Mouse (Mus musculus) erythroblast, embryonic 14.5 days (primary cell): ENCODE results near the gene Ccdc73. TPM values are rescaled to one million over a fixed set of nuclear protein-coding genes. Genes with fewer than 3 reads are reported as not detected.

ENCODE experiments used
- H3K27me3 ChIP-seq: 2 replicates; pipeline ENCODE4 v1.6.1; 2012; ENCODE audit warnings: inconsistent platforms; ENCODE audit not compliant: control insufficient read depth
- H3K36me3 ChIP-seq: 2 replicates; pipeline ENCODE4 v1.6.1; 2012; ENCODE audit warnings: mild to moderate bottlenecking, inconsistent platforms; ENCODE audit not compliant: control insufficient read depth
- H3K4me1 ChIP-seq: 2 replicates; pipeline ENCODE4 v1.6.1; 2012; ENCODE audit warnings: inconsistent platforms; ENCODE audit not compliant: control insufficient read depth
- H3K4me3 ChIP-seq: replicated peaks from 2 replicates; pipeline ENCODE3; 2012; ENCODE audit warnings: moderate library complexity, mild to moderate bottlenecking, inconsistent platforms
- H3K9me3 ChIP-seq: 2 replicates; pipeline ENCODE4 v1.6.1; 2012; ENCODE audit warnings: low read length, inconsistent platforms, mixed read lengths; ENCODE audit not compliant: control insufficient read depth
- GATA1 ChIP-seq: IDR thresholded peaks from 2 replicates; pipeline ENCODE4 v1.6.1; 2012; ENCODE audit warnings: low read length, inconsistent platforms, mixed read lengths
- TAL1 ChIP-seq: IDR thresholded peaks from 3 replicates; pipeline ENCODE4 v1.6.1; 2012; ENCODE audit warnings: low read length, inconsistent platforms, mixed read lengths
- polyA plus RNA-seq: library from polyadenylated mRNA; stranded (reverse); fragments of >175 nt; gene quantifications from 2 replicates; pipeline ENCODE4 v1.2.3, GENCODE M21; 2012

The Ccdc73 gene
- polyA plus RNA-seq, 1 experiment, result not detected

DNA sequence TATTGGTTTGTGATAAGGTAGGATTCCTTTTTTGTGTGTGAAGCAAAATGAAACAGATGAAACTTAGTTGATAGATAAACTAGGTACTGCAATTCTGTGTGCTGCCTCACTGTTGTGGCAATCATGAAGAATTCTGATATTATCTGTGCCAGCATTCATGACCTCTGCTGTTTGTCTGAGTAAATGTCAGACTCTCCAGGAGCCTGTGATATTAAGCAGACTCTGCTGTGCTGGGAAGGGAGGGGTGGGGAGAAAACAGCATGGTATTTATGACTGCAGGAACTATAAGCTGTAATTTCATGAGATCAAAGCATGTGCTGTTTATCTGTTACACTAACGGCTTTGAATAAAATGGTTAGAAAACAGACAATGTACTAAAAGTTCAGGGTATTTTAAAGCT is 96.9 kb downstream of the Ccdc73 start:
- no peaks in the 10 kb centered on the region for H3K36me3 ChIP-seq
- TF ChIP-seq TAL1, result no peak
- no peak for TF ChIP-seq GATA1
- no peaks in the 10 kb centered on the region for H3K4me1 ChIP-seq

DNA sequence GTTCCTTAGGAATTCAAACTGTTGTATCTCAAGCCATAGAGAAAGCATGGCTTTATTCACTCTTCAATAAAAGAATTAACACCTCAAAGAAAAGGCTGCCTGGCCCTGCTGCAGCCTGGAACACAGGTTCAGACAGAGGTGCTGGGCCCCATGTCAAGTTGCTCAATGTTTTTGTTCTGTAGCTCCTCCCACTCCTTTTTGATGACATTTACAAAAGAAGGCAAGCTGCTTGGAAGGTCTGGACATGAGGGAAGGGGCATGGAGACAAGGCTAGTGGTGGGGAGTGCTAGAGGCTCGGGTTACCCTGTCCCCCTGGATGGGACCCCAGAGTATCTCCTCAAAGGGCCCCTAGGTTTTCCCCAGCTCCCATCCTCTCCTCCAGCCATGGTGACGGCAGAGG is 114.1 kb downstream of the Ccdc73 start:
- TF ChIP-seq TAL1 (no peak), GATA1 (no peak)
- no peak overlapping the region for H3K4me3 ChIP-seq
- no peaks in the 10 kb centered on the region for H3K36me3 ChIP-seq
- H3K9me3 ChIP-seq, result no peaks in the 10 kb centered on the region
- H3K4me1 ChIP-seq, result no peaks in the 10 kb centered on the region
- H3K27me3 ChIP-seq, result no peaks in the 10 kb centered on the region

More for the DNA sequence above, 96.9 kb downstream of the Ccdc73 start:
- no peaks in the 10 kb centered on the region for H3K9me3 ChIP-seq
- H3K4me3 ChIP-seq, result no peak overlapping the region
- no peaks in the 10 kb centered on the region for H3K27me3 ChIP-seq

- H3K27me3 ChIP-seq, result no peaks in the 10 kb centered on the region
- no peak for TF ChIP-seq GATA1
- TF ChIP-seq TAL1, result no peak
- no peaks in the 10 kb centered on the region for H3K36me3 ChIP-seq
- no peaks in the 10 kb centered on the region for H3K4me1 ChIP-seq
- H3K9me3 ChIP-seq, result no peaks in the 10 kb centered on the region
- H3K4me3 ChIP-seq, result no peak overlapping the region
Observed at GRCm38 (mm10) chr2:104985796-104986195, 118.2 kb downstream of the Ccdc73 start.

GRCm38 (mm10) chr2:104988974-104989373 is 121.4 kb downstream of the Ccdc73 start:
- TF ChIP-seq GATA1 (no peak), TAL1 (no peak)
- H3K36me3 ChIP-seq, result peaks cover 2% of the 10 kb centered on the region; the same call in 1 of the 2 replicates
- H3K4me1 ChIP-seq, result no peaks in the 10 kb centered on the region
- H3K27me3 ChIP-seq, result no peaks in the 10 kb centered on the region
- H3K9me3 ChIP-seq, result no peaks in the 10 kb centered on the region
- H3K4me3 ChIP-seq, result no peak overlapping the region

DNA sequence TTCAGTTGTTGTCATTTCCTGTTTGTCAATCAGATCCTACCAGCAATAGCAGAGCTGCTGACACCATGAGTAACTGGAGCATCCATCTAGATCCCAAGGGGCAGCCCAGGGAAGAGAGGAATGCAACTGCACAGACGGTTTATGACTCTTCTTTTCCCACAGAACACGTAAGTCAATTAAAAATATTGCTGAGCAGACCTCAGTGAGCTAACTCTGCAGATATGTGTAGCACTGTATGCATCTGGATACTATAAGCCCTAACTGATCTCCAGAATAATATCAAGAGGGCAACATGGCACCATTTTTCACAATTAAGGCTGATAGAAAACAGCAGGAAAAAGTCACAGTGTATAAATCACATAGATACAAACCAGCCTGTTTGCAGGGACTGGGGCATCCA is 126.8 kb downstream of the Ccdc73 start:
- H3K36me3 ChIP-seq, result peaks cover 28% of the 10 kb centered on the region
- H3K27me3 ChIP-seq, result no peaks in the 10 kb centered on the region
- no peaks in the 10 kb centered on the region for H3K9me3 ChIP-seq
- no peak overlapping the region for H3K4me3 ChIP-seq
- no peaks in the 10 kb centered on the region for H3K4me1 ChIP-seq
- TF ChIP-seq GATA1 (no peak), TAL1 (no peak)

- no peaks in the 10 kb centered on the region for H3K4me1 ChIP-seq
- no peaks in the 10 kb centered on the region for H3K9me3 ChIP-seq
- peaks cover 41% of the 10 kb centered on the region for H3K36me3 ChIP-seq
- no peaks in the 10 kb centered on the region for H3K27me3 ChIP-seq
- H3K4me3 ChIP-seq, result no peak overlapping the region
- TF ChIP-seq TAL1 (no peak), GATA1 (no peak)
Observed at GRCm38 (mm10) chr2:104996201-104996600, 128.6 kb downstream of the Ccdc73 start.

DNA sequence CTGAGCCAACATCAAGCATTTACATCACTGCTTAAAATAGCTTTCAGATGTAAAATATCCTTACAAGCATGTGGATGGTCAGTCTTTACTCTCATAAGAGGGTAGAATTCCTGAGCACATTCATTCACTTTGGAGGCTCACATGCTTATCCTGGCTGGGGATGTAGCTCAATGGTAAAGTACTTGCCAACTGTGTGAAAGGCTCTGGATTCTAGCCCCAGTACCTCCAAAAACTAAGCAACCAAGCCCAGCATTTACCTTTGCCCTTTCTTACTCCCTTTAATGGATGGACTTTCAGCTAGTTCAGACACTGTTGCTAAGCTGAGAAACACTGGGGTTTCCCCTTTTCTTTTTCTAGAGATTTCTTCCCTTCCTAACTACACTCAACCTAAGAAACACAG is 139.6 kb downstream of the Ccdc73 start:
- Histone ChIP-seq H3K36me3 (peaks cover 93% of the 10 kb centered on the region), H3K4me3 (no peak overlapping the region), H3K4me1 (no peaks in the 10 kb centered on the region), H3K27me3 (no peaks in the 10 kb centered on the region), H3K9me3 (no peaks in the 10 kb centered on the region)
- TF ChIP-seq TAL1 (no peak), GATA1 (no peak)

- TF ChIP-seq GATA1 (no peak), TAL1 (no peak)
- H3K4me1 ChIP-seq, result peaks cover 44% of the 10 kb centered on the region
- no peaks in the 10 kb centered on the region for H3K9me3 ChIP-seq
- H3K36me3 ChIP-seq, result peaks cover 31% of the 10 kb centered on the region
- H3K4me3 ChIP-seq, result peak overlapping the region; percentile 98
- H3K27me3 ChIP-seq, result no peaks in the 10 kb centered on the region
Observed at GRCm38 (mm10) chr2:105016192-105016966, 148.8 kb downstream of the Ccdc73 start.

DNA sequence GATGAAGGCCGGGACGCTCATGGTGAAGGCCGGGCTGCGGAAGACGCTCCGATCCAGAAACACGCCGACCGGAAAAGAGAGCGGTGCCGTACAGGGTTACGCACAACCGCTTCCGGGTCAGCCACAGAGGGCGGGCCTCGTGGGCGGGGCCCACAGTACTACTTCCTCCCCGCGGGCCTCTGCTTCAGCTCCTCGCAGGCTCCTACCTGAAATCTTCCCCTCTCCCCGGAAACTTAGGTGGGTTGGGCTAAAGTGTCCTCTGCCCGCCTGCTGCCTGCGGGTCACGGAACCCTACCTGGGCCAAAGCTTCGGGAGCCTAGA is 149.3 kb downstream of the Ccdc73 start, which contains the start of gene Eif3m:
Gene Eif3m (minus strand): TSS at position 114 of the 321 bp plus-strand sequence.
- H3K4me3 ChIP-seq, result peak within 1 kb of the TSS; percentile 98
- H3K36me3 ChIP-seq, result peaks cover 25% of the 10 kb centered on the region
- H3K4me1 ChIP-seq, result peaks cover 50% of the 10 kb centered on the region
- no peaks in the 10 kb centered on the region for H3K27me3 ChIP-seq
- TF ChIP-seq GATA1, result no peak
- no peak for TF ChIP-seq TAL1
- no peaks in the 10 kb centered on the region for H3K9me3 ChIP-seq

DNA sequence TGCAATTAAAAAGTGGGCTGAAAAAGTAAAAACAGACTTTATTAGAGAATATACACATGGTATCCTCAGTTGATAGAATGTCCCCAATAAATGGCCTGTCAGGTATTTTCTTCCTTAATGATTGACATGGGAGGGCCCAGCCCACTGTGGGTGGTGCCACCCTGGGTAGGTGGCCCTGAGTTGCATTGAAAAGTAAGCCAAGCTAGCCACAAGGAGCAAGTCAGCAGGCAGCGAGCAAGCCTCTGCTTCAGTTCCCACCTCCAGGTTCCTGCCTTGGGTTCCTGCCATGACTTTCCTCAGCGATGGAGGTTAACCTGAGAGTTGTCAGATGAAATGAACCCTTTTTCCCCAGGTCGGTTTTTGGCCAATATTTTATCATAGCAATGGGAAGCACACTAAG is 150.2 kb downstream of the Ccdc73 start:
- peak overlapping the region; percentile 98 for H3K4me3 ChIP-seq
- no peaks in the 10 kb centered on the region for H3K27me3 ChIP-seq
- TF ChIP-seq TAL1, result no peak
- no peak for TF ChIP-seq GATA1
- H3K9me3 ChIP-seq, result no peaks in the 10 kb centered on the region
- peaks cover 17% of the 10 kb centered on the region for H3K36me3 ChIP-seq
- H3K4me1 ChIP-seq, result peaks cover 58% of the 10 kb centered on the region
